Mouse (Mus musculus) heart, embryonic 14.5 days (tissue): Measurements from ENCODE around the gene Gm20661. TPM values are rescaled to one million over a fixed set of nuclear protein-coding genes. Genes with fewer than 3 reads are reported as not detected.
A peak's percentile ranks its signal among the peaks of the same experiment; 100 is the strongest.

Experiments used
- ATAC-seq: fragments of 200-750 bp; cut with Nextera tagmentation; 2 replicates; pipeline ENCODE4 v1.8.0; 2017; ENCODE audit warnings: low read depth, moderate TSS enrichment; ENCODE audit not compliant: insufficient number of reproducible peaks, insufficient read depth, low FRiP score
- H3K27ac ChIP-seq, 2 experiments: fragments of 200-500 bp in 1 of 2; fragments of 300-500 bp in 1 of 2; sonication (generic) in 1 of 2; replicated peaks in 1 of 2; 2 replicates each; pipeline ENCODE4 v1.5.1; 2012 to 2014; ENCODE audit warnings: low read depth in 2 of 2, low read length in 2 of 2, control low read depth in 1 of 2, mild to moderate bottlenecking in 1 of 2, mixed read lengths in 1 of 2; ENCODE audit not compliant: control insufficient read depth in 1 of 2, insufficient read depth in 1 of 2
- H3K27me3 ChIP-seq: fragments of 300-500 bp; sonication (generic); 2 replicates; pipeline ENCODE4 v1.6.1; 2014; ENCODE audit warnings: mild to moderate bottlenecking, low read length, control low read depth; ENCODE audit not compliant: control insufficient read depth, insufficient read depth
- H3K36me3 ChIP-seq: fragments of 300-500 bp; sonication (generic); 2 replicates; pipeline ENCODE4 v1.6.1; 2014; ENCODE audit warnings: mild to moderate bottlenecking, control low read depth, low read length, mixed read lengths; ENCODE audit not compliant: control insufficient read depth, insufficient read depth
- H3K4me1 ChIP-seq, 2 experiments: fragments of 200-500 bp in 1 of 2; fragments of 300-500 bp in 1 of 2; sonication (generic) in 1 of 2; 2 replicates each; pipeline ENCODE4 v1.6.1; 2012 to 2014; ENCODE audit warnings: low read length in 2 of 2, control low read depth in 1 of 2, mixed read lengths in 1 of 2; ENCODE audit not compliant: control insufficient read depth in 2 of 2, insufficient read depth in 2 of 2
- H3K4me2 ChIP-seq: fragments of 300-500 bp; sonication (generic); 2 replicates; pipeline ENCODE4 v1.6.1; 2014; ENCODE audit warnings: mild to moderate bottlenecking, low read length
- H3K4me3 ChIP-seq, 2 experiments: fragments of 200-500 bp in 1 of 2; fragments of 300-500 bp in 1 of 2; sonication (generic) in 1 of 2; 2 replicates each; pipeline ENCODE4 v1.5.1; 2012 to 2014; ENCODE audit warnings: low read length in 2 of 2, mild to moderate bottlenecking in 2 of 2, control low read depth in 1 of 2, low read depth in 1 of 2, moderate library complexity in 1 of 2; ENCODE audit not compliant: control insufficient read depth in 1 of 2, insufficient read depth in 1 of 2
- H3K9ac ChIP-seq: fragments of 300-500 bp; sonication (generic); 2 replicates; pipeline ENCODE4 v1.6.1; 2014; ENCODE audit warnings: mild to moderate bottlenecking, low read length
- H3K9me3 ChIP-seq: fragments of 300-500 bp; sonication (generic); 2 replicates; pipeline ENCODE4 v1.6.1; 2016; ENCODE audit warnings: low read length, control low read depth; ENCODE audit not compliant: control insufficient read depth
- WGBS: fragments of 180-500 bp; shearing (Covaris S2); extraction: QIAGEN DNeasy Blood & Tissue Kit; methylation state at CpG from one replicate; pipeline ENCODE4 v1.1.7; 2014; 5-methylcytosine and 5-hydroxymethylcytosine counted together
- polyA plus RNA-seq: library from polyadenylated mRNA; unstranded; fragments of >200 nt; fragmentation: Nextera tagmentation; extraction: Ambion mirVana; gene quantifications from 2 replicates; pipeline ENCODE4 v1.2.1, GENCODE M21; 2014

Gm20661 gene
- polyA plus RNA-seq, 1 experiment from 2014 or later: 3.8 TPM

DNA sequence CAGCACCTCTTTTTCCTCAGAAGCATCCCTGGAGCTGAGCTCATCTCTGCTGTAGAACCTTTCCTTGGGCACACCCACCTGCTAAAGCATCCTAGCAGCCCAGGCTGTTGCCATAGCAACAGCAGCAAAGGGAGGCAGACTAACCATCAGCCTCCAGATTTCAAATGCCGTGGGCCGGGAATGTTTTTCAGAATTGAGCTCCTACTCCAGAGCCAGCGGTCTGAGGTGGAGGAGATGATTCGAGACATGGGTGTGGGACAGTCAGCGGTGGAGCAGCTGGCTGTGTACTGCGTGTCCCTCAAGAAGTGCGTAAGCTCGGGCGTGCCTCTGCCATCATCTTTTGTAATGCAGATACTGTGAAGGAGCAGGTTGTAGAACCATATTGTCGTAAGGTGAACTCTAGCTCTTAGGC lies 21.5 kb upstream of the Gm20661 start:
- Histone ChIP-seq H3K4me3 (no peak overlapping the region), H3K27me3 (no peaks in the 10 kb centered on the region), H3K36me3 (peaks cover 63% of the 10 kb centered on the region), H3K9ac (no peak overlapping the region), H3K27ac (no peak overlapping the region), H3K9me3 (no peaks in the 10 kb centered on the region), H3K4me2 (no peak overlapping the region), H3K4me1 (peaks cover 0 to 8% of the 10 kb centered on the region in 2 experiments; a peak in 1 of 4 replicates)
- ATAC-seq: no peak
- WGBS: 92% methylated on average over 10 of the region's 10 CpGs

DNA sequence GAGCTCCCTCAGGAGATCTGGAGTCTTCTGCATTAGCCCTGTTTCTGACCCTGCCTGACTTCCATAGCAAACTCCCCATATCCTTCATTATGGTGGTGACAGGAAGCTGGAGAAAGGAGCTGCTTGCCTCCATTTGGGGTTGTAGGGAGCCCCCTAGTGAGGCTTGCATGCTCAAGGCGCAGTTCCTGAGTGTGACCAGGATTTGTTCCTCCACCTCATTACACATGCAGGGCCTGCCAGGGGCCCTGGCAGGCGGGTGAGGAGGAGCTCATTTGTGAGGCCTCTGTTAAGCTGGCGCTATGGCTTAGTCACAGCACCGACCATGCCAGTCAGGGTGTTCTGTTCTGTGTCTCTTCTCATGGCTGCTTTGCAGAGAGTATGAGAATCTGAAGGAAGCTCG lies 21.0 kb upstream of the Gm20661 start:
- no peak overlapping the region for H3K4me2 ChIP-seq
- no peak for ATAC-seq
- H3K27ac ChIP-seq: no peak overlapping the region
- H3K4me1 ChIP-seq: peaks cover 0 to 8% of the 10 kb centered on the region in 2 experiments; a peak in 1 of 4 replicates
- H3K4me3 ChIP-seq: no peak overlapping the region
- WGBS: 40% methylated on average over 5 of the region's 5 CpGs
- H3K36me3 ChIP-seq: peaks cover 61% of the 10 kb centered on the region
- H3K9ac ChIP-seq: no peak overlapping the region; the same call in 1 of the 2 replicates
- no peaks in the 10 kb centered on the region for H3K9me3 ChIP-seq
- H3K27me3 ChIP-seq: no peaks in the 10 kb centered on the region

DNA sequence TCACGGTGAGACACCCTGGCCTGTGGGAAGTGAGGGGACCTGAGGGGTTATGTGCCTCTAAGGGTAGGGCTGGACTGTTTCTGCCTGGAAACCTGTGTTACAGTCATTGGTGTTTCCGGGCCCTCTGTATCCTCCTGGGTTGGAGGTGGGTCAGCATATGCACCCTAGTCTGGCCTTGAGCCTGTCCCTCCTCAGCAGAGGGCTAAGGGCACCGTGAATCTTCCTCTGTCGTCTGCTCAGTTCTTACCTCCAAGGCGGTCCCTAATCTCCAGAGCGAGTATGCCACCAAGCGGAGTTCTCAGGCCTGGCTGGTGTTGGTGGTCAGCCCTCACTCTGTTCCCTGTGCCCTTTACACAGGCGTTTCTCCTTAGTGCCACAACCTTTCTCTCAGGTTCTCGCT lies 19.9 kb upstream of the Gm20661 start:
- WGBS: 93% methylated on average over 9 of the region's 9 CpGs
- Histone ChIP-seq H3K9me3 (no peaks in the 10 kb centered on the region), H3K9ac (no peak overlapping the region), H3K4me1 (peaks cover 0 to 8% of the 10 kb centered on the region in 2 experiments; a peak in 1 of 4 replicates), H3K27ac (no peak overlapping the region), H3K4me2 (no peak overlapping the region), H3K36me3 (peaks cover 51% of the 10 kb centered on the region), H3K4me3 (no peak overlapping the region), H3K27me3 (no peaks in the 10 kb centered on the region)
- ATAC-seq: no peak

DNA sequence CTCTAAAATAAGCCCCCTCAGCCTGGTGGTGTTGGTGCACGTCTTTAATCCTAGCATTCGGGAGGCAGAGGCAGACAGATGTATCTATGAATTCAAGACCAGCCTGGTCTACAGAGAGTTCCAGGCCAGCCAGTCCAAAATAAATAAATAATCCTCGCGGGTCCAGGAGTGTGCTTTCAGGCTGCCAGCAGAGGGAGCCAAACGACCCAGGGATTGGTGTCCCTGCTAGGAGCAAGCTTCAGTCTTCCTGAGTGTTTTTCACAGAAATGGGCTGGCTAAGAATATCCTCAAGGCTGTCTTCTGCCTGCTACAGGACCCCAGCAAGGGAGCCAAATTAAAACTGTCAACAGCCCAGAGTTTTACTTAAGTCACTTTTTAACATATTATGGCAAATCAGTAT lies 19.2 kb upstream of the Gm20661 start:
- H3K27ac ChIP-seq: peak overlapping the region; percentile 49 to 80
- no peaks in the 10 kb centered on the region for H3K9me3 ChIP-seq
- H3K4me3 ChIP-seq: no peak overlapping the region
- no peaks in the 10 kb centered on the region for H3K27me3 ChIP-seq
- H3K9ac ChIP-seq: peak overlapping the region; percentile 9; the same call in 1 of the 2 replicates
- H3K36me3 ChIP-seq: peaks cover 49% of the 10 kb centered on the region
- no peak; the same call in 1 of the 2 replicates for ATAC-seq
- WGBS: 18% methylated on average over 5 of the region's 5 CpGs
- H3K4me2 ChIP-seq: no peak overlapping the region
- H3K4me1 ChIP-seq: peaks cover 0 to 8% of the 10 kb centered on the region in 2 experiments; a peak in 1 of 4 replicates

DNA sequence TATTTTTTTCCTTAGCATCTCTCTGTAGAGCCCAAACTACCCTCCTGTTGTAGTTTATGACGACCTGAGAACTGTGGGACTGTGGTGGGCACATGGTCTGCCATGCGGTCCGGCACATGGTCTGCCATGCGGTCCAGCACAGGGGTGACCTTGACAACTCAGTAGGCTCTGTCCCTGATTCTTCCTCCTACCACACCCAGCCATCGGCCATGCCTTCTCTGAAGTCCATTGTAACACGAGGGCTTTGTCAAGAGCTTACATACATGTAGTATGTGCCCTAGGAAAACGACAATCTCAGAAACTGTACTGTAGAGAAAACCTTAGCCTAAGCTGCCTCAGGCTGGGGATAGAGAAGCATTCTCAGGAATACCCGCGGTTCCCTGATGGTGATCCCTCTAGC lies 18.2 kb upstream of the Gm20661 start:
- no peaks in the 10 kb centered on the region for H3K9me3 ChIP-seq
- H3K27ac ChIP-seq: peak overlapping the region in 1 of 2 experiments; percentile 25; a peak in 1 of 4 replicates
- peaks cover 0 to 8% of the 10 kb centered on the region in 2 experiments; a peak in 1 of 4 replicates for H3K4me1 ChIP-seq
- WGBS: 82% methylated on average over 9 of the region's 9 CpGs
- H3K27me3 ChIP-seq: no peaks in the 10 kb centered on the region
- no peak overlapping the region for H3K9ac ChIP-seq
- H3K36me3 ChIP-seq: peaks cover 42% of the 10 kb centered on the region
- ATAC-seq: no peak
- H3K4me2 ChIP-seq: no peak overlapping the region
- H3K4me3 ChIP-seq: no peak overlapping the region

DNA sequence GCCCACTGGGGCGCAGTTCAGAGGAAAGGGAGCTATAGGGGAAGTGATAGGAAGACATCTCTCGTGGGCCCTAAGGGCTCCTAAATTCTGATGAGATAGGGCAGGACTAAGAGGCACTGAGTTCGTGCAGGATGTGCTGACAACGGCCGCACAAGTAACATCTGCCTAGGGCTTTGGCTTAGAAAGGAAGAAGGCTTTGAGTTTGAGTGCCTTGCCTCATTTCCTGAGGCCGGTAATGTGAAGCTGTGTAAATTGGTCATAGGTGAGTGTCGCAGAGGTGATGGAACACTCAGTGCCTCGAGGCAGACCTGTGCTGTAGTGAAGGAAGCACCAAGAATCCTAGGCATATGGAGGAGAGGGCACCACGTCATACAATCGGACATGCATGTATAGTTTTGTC lies 16.2 kb upstream of the Gm20661 start:
- H3K27me3 ChIP-seq: no peaks in the 10 kb centered on the region
- no peak for ATAC-seq
- WGBS: 83% methylated on average over 10 of the region's 10 CpGs
- no peak overlapping the region for H3K4me2 ChIP-seq
- no peak overlapping the region for H3K27ac ChIP-seq
- H3K4me1 ChIP-seq: peaks cover 0 to 12% of the 10 kb centered on the region in 2 experiments; a peak in 2 of 4 replicates
- H3K4me3 ChIP-seq: no peak overlapping the region
- no peak overlapping the region for H3K9ac ChIP-seq
- no peaks in the 10 kb centered on the region for H3K9me3 ChIP-seq
- H3K36me3 ChIP-seq: peaks cover 29% of the 10 kb centered on the region

DNA sequence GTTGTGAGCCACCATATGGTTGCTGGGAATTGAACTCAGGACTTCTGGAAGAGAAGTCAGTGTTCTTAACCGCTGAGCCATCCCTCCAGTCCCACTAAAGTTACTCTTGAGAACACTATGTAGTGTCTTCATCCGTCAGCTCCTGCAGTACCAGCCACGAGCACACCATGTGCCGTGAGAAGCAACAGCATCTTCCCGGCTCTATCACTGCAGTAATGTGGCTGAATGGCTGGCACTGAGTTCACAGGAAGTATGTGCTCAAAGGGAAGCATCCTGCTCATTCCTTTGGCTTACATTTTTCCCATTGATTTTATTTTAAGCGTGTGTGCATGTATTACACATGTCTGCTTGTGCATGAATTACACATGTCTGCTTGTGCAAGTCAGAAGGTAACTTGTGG lies 15.4 kb upstream of the Gm20661 start:
- 80% methylated on average over 6 of the region's 6 CpGs for WGBS
- H3K36me3 ChIP-seq: peaks cover 22% of the 10 kb centered on the region

DNA sequence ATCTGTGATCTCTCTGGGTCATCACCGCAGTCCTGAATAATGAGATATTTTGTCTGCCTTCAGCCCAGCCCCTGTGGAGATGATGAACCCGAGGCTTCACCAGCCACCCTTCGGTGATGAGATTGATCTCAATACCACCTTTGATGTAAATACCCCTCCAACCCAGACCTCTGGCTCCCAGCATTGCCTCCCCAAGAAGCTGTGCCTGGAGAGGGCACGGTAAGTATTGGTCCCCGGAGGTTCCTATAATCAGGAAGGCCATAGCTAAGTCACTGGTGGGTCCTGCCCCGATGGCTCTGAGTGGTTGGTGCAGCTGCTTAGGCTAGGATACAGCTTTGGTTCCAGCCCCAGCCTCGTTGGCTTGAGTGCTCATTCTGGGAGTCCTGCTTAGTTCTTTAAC lies 14.3 kb upstream of the Gm20661 start:
- Histone ChIP-seq H3K27me3 (no peaks in the 10 kb centered on the region), H3K9me3 (no peaks in the 10 kb centered on the region), H3K27ac (no peak overlapping the region), H3K4me1 (peaks cover 0 to 18% of the 10 kb centered on the region in 2 experiments; a peak in 2 of 4 replicates), H3K4me3 (no peak overlapping the region), H3K36me3 (peaks cover 18% of the 10 kb centered on the region), H3K9ac (no peak overlapping the region), H3K4me2 (no peak overlapping the region)
- no peak for ATAC-seq
- 88% methylated on average over 7 of the region's 7 CpGs for WGBS

More for the DNA sequence above, 15.4 kb upstream of the Gm20661 start:
- no peak overlapping the region for H3K27ac ChIP-seq
- H3K4me1 ChIP-seq: peaks cover 0 to 18% of the 10 kb centered on the region in 2 experiments; a peak in 2 of 4 replicates
- no peak overlapping the region for H3K4me2 ChIP-seq
- ATAC-seq: no peak
- H3K4me3 ChIP-seq: no peak overlapping the region
- no peaks in the 10 kb centered on the region for H3K9me3 ChIP-seq
- no peak overlapping the region for H3K9ac ChIP-seq
- H3K27me3 ChIP-seq: no peaks in the 10 kb centered on the region
